Mouse (Mus musculus): ENCODE data around the gene Gm9913. TPM values are rescaled to one million over a fixed set of nuclear protein-coding genes. Genes with fewer than 3 reads are reported as not detected.

Gene Gm9913
- total RNA-seq (2023; ENCODE audit: inconsistent age): not detected in 4 replicates

GRCm38 (mm10) chr2:125505006-125505745, at the start of gene Gm9913:
Gene Gm9913, plus strand, starts transcription at chr2:125505089.

GRCm38 (mm10) chr2:125507893-125508292, 3.0 kb downstream of the Gm9913 start, which contains the start of gene Fbn1:
Gene Fbn1, minus strand, starts transcription at chr2:125507993.

Other genes starting within 250 kb of the Gm9913 start
- gene Fbn1, start 2.9 kb downstream of the Gm9913 start, total RNA-seq (2023; ENCODE audit: inconsistent age): 0.06 to 0.15 TPM in 2 of 4 replicates, not detected in the others
- 19.0 to 21.0 TPM (median 19.3 TPM) in 4 replicates for gene Cep152, start 120.0 kb downstream of the Gm9913 start, total RNA-seq (2023; ENCODE audit: inconsistent age)
- 33.2 to 38.0 TPM (median 37.2 TPM) in 4 replicates for gene Eid1, start 168.0 kb downstream of the Gm9913 start, total RNA-seq (2023; ENCODE audit: inconsistent age)
- gene Shc4, start 219.1 kb downstream of the Gm9913 start, total RNA-seq (2023; ENCODE audit: inconsistent age): 0.16 to 0.35 TPM (median 0.23 TPM) in 4 replicates